ENCODE assay signal across 8 mouse cellular contexts in genomic region chr7:19131324-19131848, GRCm38 (mm10). TPM values are rescaled to one million over a fixed set of nuclear protein-coding genes. Genes with fewer than 3 reads are reported as not detected.
A peak's percentile ranks its signal among the peaks of the same experiment; 100 is the strongest.
DNase-seq lines count a peak whose midpoint lies in the region; ATAC-seq lines count a peak whose summit lies in the region.

No protein-coding gene starts in this region.

- intact Hi-C loops in gastrocnemius, postnatal 14 days (cut with DNase I; ENCODE audit: low total_unique reads), result no loop called here
- intact Hi-C loops in left cerebral cortex, postnatal 10 days (cut with DNase I), result no loop called here

- peak; percentile 95 for ATAC-seq in inflammation-experienced regulatory T-cells, adult 6 months
- peak; percentile 98 for ATAC-seq in megakaryocyte-erythroid progenitor cell, adult 5-6 weeks (replicated peaks; ENCODE audit: low FRiP score, low TSS enrichment, poor library complexity, severe bottlenecking)

- DNase-seq in adrenal gland, adult (ENCODE audit: inconsistent age in 2 of 2, low spot score in 1 of 2), result peak; percentile 99
- peak; percentile 98 for DNase-seq in embryo, embryonic 10.5 days (ENCODE audit: low spot score)
- peak; percentile 99 for DNase-seq in gastrocnemius, postnatal 14 days
- DNase-seq in left cerebral cortex, postnatal 10 days (ENCODE audit: extremely low spot score in 1 of 2, low spot score in 2 of 2), result peak; percentile 95 to 99
- DNase-seq in right cerebral cortex, postnatal 25 days, result peak; percentile 97
- peak; percentile 98 to 99 for DNase-seq in urinary bladder, postnatal 4 days (ENCODE audit: low spot score in 2 of 2)

RNA-seq across cellular contexts. Expression of gene Fbxo46, which starts 11.7 kb away (rescaled TPM):
- total RNA-seq in gastrocnemius, postnatal 14 days (2021), result 1 to 10 TPM; 3.2 TPM
- polyA plus RNA-seq in inflammation-experienced regulatory T-cells, adult 6 months (2017; shearing (Covaris generic)), result 10 to 100 TPM; 18.3 to 20.6 (median 20.0) TPM
- total RNA-seq in left cerebral cortex, postnatal 10 days (2021), result 10 to 100 TPM; 13.0 to 13.6 TPM
- 6.3 and 8.6 TPM in 2 replicates for total RNA-seq in megakaryocyte-erythroid progenitor cell, adult 5-6 weeks (2014; fragmentation: Nextera tagmentation)
- 6.1 and 7.8 TPM in 2 replicates for total RNA-seq in megakaryocyte-erythroid progenitor cell, adult 5-6 weeks (2017)

RNA-seq across cellular contexts. Expression of gene Gm4969, which starts 13.2 kb away (rescaled TPM):
- not detected for total RNA-seq in gastrocnemius, postnatal 14 days (2021)
- polyA plus RNA-seq in inflammation-experienced regulatory T-cells, adult 6 months (2017; shearing (Covaris generic)), result under 1 TPM in 1 of 3 experiments, not detected in 2; 0.11 TPM
- total RNA-seq in left cerebral cortex, postnatal 10 days (2021), result 1 to 10 TPM; 1.5 to 3.1 TPM
- total RNA-seq in megakaryocyte-erythroid progenitor cell, adult 5-6 weeks (2014; fragmentation: Nextera tagmentation), result 0.22 and 0.35 TPM in 2 replicates
- 0.65 TPM in 1 of 2 replicates, not detected in the other for total RNA-seq in megakaryocyte-erythroid progenitor cell, adult 5-6 weeks (2017)

RNA-seq across cellular contexts. Expression of gene Qpctl, which starts 17.7 kb away (rescaled TPM):
- 1 to 10 TPM; 3.1 to 4.2 TPM for total RNA-seq in gastrocnemius, postnatal 14 days (2021)
- polyA plus RNA-seq in inflammation-experienced regulatory T-cells, adult 6 months (2017; shearing (Covaris generic)), result 10 to 100 TPM in 1 of 3 experiments, 1 to 10 TPM in 2; 7.7 to 10.0 (median 8.5) TPM
- total RNA-seq in left cerebral cortex, postnatal 10 days (2021), result 10 to 100 TPM; 22.6 to 23.1 TPM
- total RNA-seq in megakaryocyte-erythroid progenitor cell, adult 5-6 weeks (2014; fragmentation: Nextera tagmentation), result 2.4 and 5.1 TPM in 2 replicates
- 1.1 and 5.5 TPM in 2 replicates for total RNA-seq in megakaryocyte-erythroid progenitor cell, adult 5-6 weeks (2017)

RNA-seq across cellular contexts. Expression of gene Snrpd2, which starts 18.1 kb away (rescaled TPM):
- 10 to 100 TPM; 62.3 to 66.5 TPM for total RNA-seq in gastrocnemius, postnatal 14 days (2021)
- polyA plus RNA-seq in inflammation-experienced regulatory T-cells, adult 6 months (2017; shearing (Covaris generic)), result 10 to 100 TPM; 73.5 to 94.3 (median 75.9) TPM
- 10 to 100 TPM; 99.2 to 99.9 TPM for total RNA-seq in left cerebral cortex, postnatal 10 days (2021)
- total RNA-seq in megakaryocyte-erythroid progenitor cell, adult 5-6 weeks (2014; fragmentation: Nextera tagmentation), result 146 and 165 TPM in 2 replicates
- total RNA-seq in megakaryocyte-erythroid progenitor cell, adult 5-6 weeks (2017), result 80.7 and 93.4 TPM in 2 replicates

RNA-seq across cellular contexts. Expression of gene Gipr, which starts 34.5 kb away (rescaled TPM):
- under 1 TPM in 1 of 2 experiments, not detected in 1; 0.09 TPM for total RNA-seq in gastrocnemius, postnatal 14 days (2021)
- polyA plus RNA-seq in inflammation-experienced regulatory T-cells, adult 6 months (2017; shearing (Covaris generic)), result not detected
- 1 to 10 TPM; 4.7 to 4.8 TPM for total RNA-seq in left cerebral cortex, postnatal 10 days (2021)
- total RNA-seq in megakaryocyte-erythroid progenitor cell, adult 5-6 weeks (2014; fragmentation: Nextera tagmentation), result not detected in 2 replicates
- total RNA-seq in megakaryocyte-erythroid progenitor cell, adult 5-6 weeks (2017), result 0.95 TPM in 1 of 2 replicates, not detected in the other

Comparison
In these comparisons a context has a peak if more than half of its experiments do, and no peak if none do; other contexts are left out.
1. Peak in every context shown above with its lines: DNase-seq and ATAC-seq.